Mouse (Mus musculus) CH12.LX (cell line): ENCODE measurements around the gene C7. TPM values are rescaled to one million over a fixed set of nuclear protein-coding genes. Genes with fewer than 3 reads are reported as not detected.

Source experiments
- DNase-seq: peaks from one replicate; pipeline ENCODE4 v3.0.0-alpha.2; 2013; ENCODE audit errors: extremely low read depth
- H3K27ac ChIP-seq: 2 replicates; pipeline ENCODE4 v1.5.1; 2012; ENCODE audit warnings: low read depth, mild to moderate bottlenecking, control low read depth, moderate library complexity; ENCODE audit not compliant: insufficient read depth
- H3K27me3 ChIP-seq: replicated peaks from 2 replicates; pipeline ENCODE3; 2012; ENCODE audit warnings: inconsistent platforms
- H3K36me3 ChIP-seq, 2 experiments: replicated peaks in 1 of 2; 2 replicates each; pipeline versions ENCODE3 to v1.6.1; 2012; ENCODE audit warnings: inconsistent platforms in 1 of 2, low read length in 1 of 2, mild to moderate bottlenecking in 1 of 2, mixed read lengths in 1 of 2, moderate library complexity in 1 of 2; ENCODE audit not compliant: control insufficient read depth in 1 of 2, insufficient read depth in 1 of 2
- H3K4me1 ChIP-seq, 2 experiments: 2 replicates each; pipeline ENCODE4 v1.6.1; 2012; ENCODE audit warnings: inconsistent platforms in 1 of 2, moderate library complexity in 1 of 2; ENCODE audit not compliant: insufficient read depth in 2 of 2, control insufficient read depth in 1 of 2
- H3K4me2 ChIP-seq: 2 replicates; pipeline ENCODE4 v1.6.1; 2012; ENCODE audit warnings: low read depth, mild to moderate bottlenecking, control low read depth; ENCODE audit not compliant: poor library complexity, insufficient read depth, severe bottlenecking
- H3K4me3 ChIP-seq, 3 experiments: fragments of 150-350 bp in 1 of 3; sonication (generic) in 1 of 3; replicated peaks in 1 of 3; 2 replicates each; pipeline versions ENCODE3 to v1.5.1; 2011 to 2012; ENCODE audit warnings: low read depth in 2 of 3, low read length in 2 of 3, mild to moderate bottlenecking in 2 of 3, moderate library complexity in 2 of 3, control low read depth in 1 of 3, improper control_type of control experiment in 1 of 3, inconsistent platforms in 1 of 3, mixed read lengths in 1 of 3; ENCODE audit not compliant: poor library complexity in 1 of 3
- H3K79me2 ChIP-seq: replicated peaks from 2 replicates; pipeline ENCODE4 v1.6.1; 2012; ENCODE audit warnings: mild to moderate bottlenecking, moderate library complexity; ENCODE audit not compliant: control insufficient read depth, poor library complexity, insufficient read depth, severe bottlenecking; ENCODE audit errors: extremely low read depth
- H3K9ac ChIP-seq: 2 replicates; pipeline ENCODE4 v1.6.1; 2012; ENCODE audit warnings: low read depth, mild to moderate bottlenecking, control low read depth, moderate library complexity; ENCODE audit not compliant: insufficient read depth
- H3K9me3 ChIP-seq: replicated peaks from 2 replicates; pipeline ENCODE3; 2012; ENCODE audit warnings: low read length, inconsistent platforms, mixed read lengths
- BHLHE40 ChIP-seq: IDR thresholded peaks from 2 replicates; pipeline ENCODE4 v1.6.1; 2011; ENCODE audit warnings: mild to moderate bottlenecking, low read depth, low read length, improper control_type of control experiment
- CHD1 ChIP-seq: IDR thresholded peaks from 2 replicates; pipeline ENCODE4 v1.6.1; 2012; ENCODE audit warnings: low read depth, low read length, improper control_type of control experiment, inconsistent platforms
- CHD2 ChIP-seq: IDR thresholded peaks from 2 replicates; pipeline ENCODE4 v1.6.1; 2011; ENCODE audit warnings: low read length, improper control_type of control experiment
- CTCF ChIP-seq, 2 experiments: IDR thresholded peaks in 1 of 2; conservative IDR thresholded peaks in 1 of 2; 2 replicates each; pipeline ENCODE4 v1.5.1; 2011 to 2012; ENCODE audit warnings: low read depth in 2 of 2, low read length in 2 of 2, improper control_type of control experiment in 1 of 2, inconsistent platforms in 1 of 2, mild to moderate bottlenecking in 1 of 2, moderate library complexity in 1 of 2
- ELF1 ChIP-seq: IDR thresholded peaks from 2 replicates; pipeline ENCODE4 v1.6.1; 2014; ENCODE audit warnings: low read depth, mild to moderate bottlenecking, inconsistent platforms, low read length, improper control_type of control experiment
- EP300 ChIP-seq: IDR thresholded peaks from 2 replicates; pipeline ENCODE4 v1.6.1; 2011; ENCODE audit warnings: low read length, improper control_type of control experiment
- ETS1 ChIP-seq: conservative IDR thresholded peaks from 2 replicates; pipeline ENCODE4 v1.6.1; 2012; ENCODE audit warnings: low read depth, mild to moderate bottlenecking, inconsistent platforms, low read length, improper control_type of control experiment, moderate library complexity
- GABPA ChIP-seq: IDR thresholded peaks from 2 replicates; pipeline ENCODE4 v1.6.1; 2012; ENCODE audit warnings: low read depth, low read length, improper control_type of control experiment, inconsistent platforms; ENCODE audit not compliant: insufficient replicate concordance
- HCFC1 ChIP-seq: IDR thresholded peaks from 2 replicates; pipeline ENCODE4 v1.6.1; 2012; ENCODE audit warnings: low read depth, mild to moderate bottlenecking, inconsistent platforms, low read length, improper control_type of control experiment
- IRF4 ChIP-seq: IDR thresholded peaks from 2 replicates; pipeline ENCODE4 v1.6.1; 2014; ENCODE audit warnings: low read depth, mild to moderate bottlenecking, inconsistent platforms, low read length, improper control_type of control experiment
- JUN ChIP-seq: IDR thresholded peaks from 2 replicates; pipeline ENCODE4 v1.6.1; 2011; ENCODE audit warnings: low read depth, mild to moderate bottlenecking, low read length, improper control_type of control experiment, moderate library complexity; ENCODE audit not compliant: insufficient read depth
- JUND ChIP-seq: conservative IDR thresholded peaks from 2 replicates; pipeline ENCODE4 v1.6.1; 2011; ENCODE audit warnings: low read depth, low read length, improper control_type of control experiment
- KAT2A ChIP-seq: IDR thresholded peaks from 2 replicates; pipeline ENCODE4 v1.6.1; 2012; ENCODE audit warnings: low read length, improper control_type of control experiment, inconsistent platforms; ENCODE audit not compliant: insufficient replicate concordance
- MAFK ChIP-seq: IDR thresholded peaks from 2 replicates; pipeline ENCODE4 v1.6.1; 2011; ENCODE audit warnings: low read length, improper control_type of control experiment; ENCODE audit not compliant: insufficient replicate concordance
- MAX ChIP-seq: IDR thresholded peaks from 2 replicates; pipeline ENCODE4 v1.6.1; 2011; ENCODE audit warnings: low read length, improper control_type of control experiment
- POLR2A ChIP-seq: IDR thresholded peaks from 2 replicates; pipeline ENCODE4 v1.6.1; 2011; ENCODE audit warnings: low read depth, mild to moderate bottlenecking, improper control_type of control experiment, low read length
- POLR2AphosphoS2 ChIP-seq: IDR thresholded peaks from 2 replicates; pipeline ENCODE4 v1.6.1; 2011; ENCODE audit warnings: low read depth, low read length, improper control_type of control experiment
- RAD21 ChIP-seq: IDR thresholded peaks from 2 replicates; pipeline ENCODE4 v1.6.1; 2011; ENCODE audit warnings: low read depth, mild to moderate bottlenecking, low read length, improper control_type of control experiment, moderate library complexity
- TBP ChIP-seq: conservative IDR thresholded peaks from 2 replicates; pipeline ENCODE4 v1.6.1; 2011; ENCODE audit warnings: low read depth, low read length, improper control_type of control experiment
- USF2 ChIP-seq: conservative IDR thresholded peaks from 2 replicates; pipeline ENCODE4 v1.6.1; 2011; ENCODE audit warnings: low read depth, low read length, improper control_type of control experiment
- ZC3H11A ChIP-seq: IDR thresholded peaks from 2 replicates; pipeline ENCODE4 v1.6.1; 2012; ENCODE audit warnings: low read depth, mild to moderate bottlenecking, inconsistent platforms, low read length, improper control_type of control experiment
- ZKSCAN1 ChIP-seq: IDR thresholded peaks from 2 replicates; pipeline ENCODE4 v1.6.1; 2012; ENCODE audit warnings: low read depth, inconsistent platforms, low read length, improper control_type of control experiment, borderline replicate concordance
- ZMIZ1 ChIP-seq: IDR thresholded peaks from 2 replicates; pipeline ENCODE4 v1.6.1; 2012; ENCODE audit warnings: low read depth, mild to moderate bottlenecking, inconsistent platforms, low read length, improper control_type of control experiment
- ZNF384 ChIP-seq: IDR thresholded peaks from 2 replicates; pipeline ENCODE4 v1.6.1; 2012; ENCODE audit warnings: low read depth, low read length, improper control_type of control experiment, inconsistent platforms
- dilution Hi-C: fragments of 300-500 bp; cut with MboI; formaldehyde crosslinking; loops from 2 replicates; pipeline ENCODE4 v1.14.3; 2020; ENCODE audit warnings: low sequenced_read_pairs; ENCODE audit not compliant: extremely low pct_unique_long_range_greater_than_20kb, extremely low pct_ligation_motif_present
- in situ Hi-C: fragments of 300-500 bp; cut with MboI; formaldehyde crosslinking; loops from 3 replicates; pipeline ENCODE4 v1.14.3; 2019; ENCODE audit warnings: low sequenced_read_pairs, low pct_ligation_motif_present, low pct_unique_long_range_greater_than_20kb, mixed read lengths
- polyA plus RNA-seq: library from polyadenylated mRNA; unstranded; fragments of >175 nt; gene quantifications from 2 replicates; pipeline ENCODE4 v1.2.1, GENCODE M21; 2012; ENCODE audit warnings: low read depth; ENCODE audit not compliant: insufficient read length
- total RNA-seq, 2 experiments: library from RNA; depleted of rRNA; stranded (reverse); fragments of 300-350 nt in 1 of 2; fragments of >200 nt in 1 of 2; gene quantifications; 2 replicates each; pipeline ENCODE4 v1.2.3; 2012 to 2014

Gene C7
- total and polyA plus RNA-seq, 3 experiments: 0.04 to 0.11 (median 0.09) TPM

DNA sequence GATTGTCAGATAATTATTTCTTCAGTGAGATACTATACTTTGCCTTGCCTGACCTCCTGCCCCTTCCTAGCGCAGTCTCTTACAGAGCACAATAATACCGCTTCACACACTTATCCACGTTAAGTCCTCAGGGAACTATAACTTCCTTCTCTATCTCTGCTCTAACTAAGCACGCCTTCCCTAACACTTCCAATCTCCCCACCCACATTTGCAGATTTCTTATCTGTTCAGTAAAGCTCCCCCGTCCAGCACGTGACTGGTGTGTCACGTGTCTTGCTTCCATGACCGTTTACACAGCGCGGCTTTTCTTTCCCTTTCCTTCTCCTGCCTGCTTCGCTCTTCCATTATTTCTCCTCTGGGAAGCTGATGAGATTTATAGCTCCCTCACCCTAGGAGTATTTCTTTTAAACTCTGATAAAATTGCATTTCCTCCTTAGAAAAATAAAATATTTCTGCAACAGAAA lies 53.9 kb downstream of the C7 start:
- Histone ChIP-seq H3K4me3 (no peak overlapping the region), H3K27ac (no peak overlapping the region), H3K4me2 (no peak overlapping the region), H3K27me3 (no peaks in the 10 kb centered on the region), H3K36me3 (no peaks in the 10 kb centered on the region), H3K9me3 (no peaks in the 10 kb centered on the region), H3K4me1 (no peaks in the 10 kb centered on the region; a peak in 1 of 4 replicates), H3K9ac (no peak overlapping the region), H3K79me2 (no peaks in the 10 kb centered on the region)
- DNase-seq: no peak
- TF ChIP-seq USF2: no peak
- TF ChIP-seq CHD1: no peak
- in situ Hi-C loops (no loop called here), dilution Hi-C loops (no loop called here)

DNA sequence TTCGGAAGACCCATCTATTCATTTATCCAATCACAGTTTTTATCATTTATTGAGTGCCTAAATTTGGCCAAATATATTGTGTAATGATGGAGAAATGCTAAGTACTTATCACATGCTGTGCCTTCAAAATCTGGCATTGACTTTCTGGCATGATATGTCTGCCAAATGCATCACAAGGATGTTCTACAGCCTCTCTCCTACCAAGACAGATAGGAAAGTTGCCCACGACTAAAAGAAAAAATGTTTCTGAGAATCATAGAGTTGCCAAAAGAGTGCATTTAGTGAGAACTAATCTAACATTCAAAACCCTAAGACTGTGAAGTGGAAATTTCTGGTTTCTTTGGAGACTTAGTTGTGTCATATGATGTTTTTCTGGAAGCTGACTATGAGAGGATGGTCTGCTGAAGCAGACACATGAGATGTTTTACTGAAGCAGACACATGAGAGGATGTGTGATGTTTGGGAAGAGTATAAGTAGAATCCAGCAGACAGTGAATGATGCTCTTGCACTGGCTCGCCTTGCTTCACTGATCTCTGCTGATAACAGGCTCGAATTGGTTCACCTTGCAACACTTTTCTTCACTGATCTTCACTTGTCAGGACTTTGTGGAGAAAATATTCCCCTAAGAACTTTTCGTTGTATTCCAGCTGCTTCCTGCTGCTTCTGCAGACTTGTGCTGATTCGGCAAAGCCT lies 59.9 kb downstream of the C7 start:
- no peak overlapping the region for H3K4me3 ChIP-seq
- H3K36me3 ChIP-seq: no peaks in the 10 kb centered on the region

DNA sequence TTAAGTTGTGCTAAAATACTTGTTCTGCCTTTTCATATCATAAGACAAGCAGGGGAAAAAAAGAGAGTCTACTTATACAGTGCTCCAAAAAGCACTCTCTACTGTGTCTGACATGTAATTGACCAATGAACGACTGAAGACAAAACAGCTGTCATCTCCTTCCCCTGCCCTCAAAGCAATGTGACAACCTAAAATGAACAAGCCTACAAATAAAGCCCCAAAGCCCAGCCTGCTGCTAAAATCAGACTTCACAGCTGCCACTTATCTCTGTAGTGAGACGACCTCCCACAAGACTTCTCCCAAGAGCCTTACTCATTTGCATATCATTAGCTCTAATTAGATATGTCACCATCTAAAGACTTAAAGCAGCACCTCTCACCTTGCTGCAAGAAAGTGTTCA lies 60.6 kb downstream of the C7 start:
- H3K4me3 ChIP-seq: no peak overlapping the region
- peaks cover 0 to 10% of the 10 kb centered on the region in 2 experiments; a peak in 2 of 4 replicates for H3K4me1 ChIP-seq

More for the DNA sequence above, 59.9 kb downstream of the C7 start:
- peaks cover 0 to 10% of the 10 kb centered on the region in 2 experiments; a peak in 2 of 4 replicates for H3K4me1 ChIP-seq
- no peak overlapping the region for H3K27ac ChIP-seq
- no peaks in the 10 kb centered on the region for H3K27me3 ChIP-seq
- H3K9ac ChIP-seq: no peak overlapping the region
- H3K4me2 ChIP-seq: no peak overlapping the region
- dilution Hi-C loops: no loop called here
- no peak for TF ChIP-seq KAT2A
- no peak for TF ChIP-seq EP300
- TF ChIP-seq ZMIZ1: no peak
- no peak for TF ChIP-seq CHD1
- TF ChIP-seq BHLHE40: no peak
- TF ChIP-seq TBP: no peak
- no peak for TF ChIP-seq ELF1
- TF ChIP-seq IRF4: no peak
- TF ChIP-seq ZNF384: no peak
- TF ChIP-seq CHD2: no peak
- no peak for TF ChIP-seq ZC3H11A
- TF ChIP-seq CTCF (conservative IDR thresholded peaks at IDR 0.05 in 1 of 2, IDR thresholded peaks at IDR 0.05 in 1 of 2; ENCODE audit: low read depth in 2 of 2, low read length in 2 of 2): no peak
- TF ChIP-seq MAFK: no peak
- TF ChIP-seq POLR2A: no peak
- no peak for TF ChIP-seq HCFC1
- TF ChIP-seq RAD21: no peak
- no peak for TF ChIP-seq JUND
- no peak for TF ChIP-seq MAX
- in situ Hi-C loops: no loop called here
- no peaks in the 10 kb centered on the region for H3K9me3 ChIP-seq
- no peak for DNase-seq
- H3K79me2 ChIP-seq: no peaks in the 10 kb centered on the region

More for the DNA sequence above, 60.6 kb downstream of the C7 start:
- Histone ChIP-seq H3K27me3 (no peaks in the 10 kb centered on the region), H3K27ac (no peak overlapping the region), H3K36me3 (no peaks in the 10 kb centered on the region), H3K79me2 (no peaks in the 10 kb centered on the region), H3K4me2 (no peak overlapping the region), H3K9me3 (no peaks in the 10 kb centered on the region), H3K9ac (no peak overlapping the region)
- dilution Hi-C loops: no loop called here
- DNase-seq: peak; percentile 2
- in situ Hi-C loops: no loop called here
- TF ChIP-seq POLR2A (no peak), RAD21 (no peak), GABPA (no peak), JUN (no peak), POLR2AphosphoS2 (no peak), ETS1 (no peak), ZKSCAN1 (no peak), CTCF (conservative IDR thresholded peaks at IDR 0.05 in 1 of 2, IDR thresholded peaks at IDR 0.05 in 1 of 2; ENCODE audit: low read depth in 2 of 2, low read length in 2 of 2) (no peak), CHD1 (no peak), IRF4 (no peak)
